Mouse (Mus musculus) heart, postnatal 10 days (tissue): ENCODE measurements around the gene Ranbp10. TPM values are rescaled to one million over a fixed set of nuclear protein-coding genes. Genes with fewer than 3 reads are reported as not detected.
A peak's percentile ranks its signal among the peaks of the same experiment; 100 is the strongest.

Source experiments
- DNase-seq, 2 experiments: peaks; one replicate each; pipeline ENCODE4 v3.0.0; 2021
- intact Hi-C: fragments of 180-260 bp; cut with DNase I; formaldehyde crosslinking; loops from one replicate; pipeline ENCODE4 v1.15.1; 2025
- total RNA-seq, 2 experiments: library from RNA; stranded (reverse); gene quantifications; 2 replicates each; pipeline ENCODE4 v1.2.3; 2021

The Ranbp10 gene
- total RNA-seq, 2 experiments from 2014 or later = 24.2 to 24.5 TPM

- DNase-seq = no peak
- intact Hi-C loops = no loop called here
Observed at GRCm38 (mm10) chr8:105794009-105794598, 33.0 kb downstream of the Ranbp10 start.

- intact Hi-C loops = no loop called here
- DNase-seq = no peak
Observed at GRCm38 (mm10) chr8:105793331-105793730, 33.8 kb downstream of the Ranbp10 start.

- no peak for DNase-seq
- intact Hi-C loops = loop anchor here (2.0 kb wide), 1 partner anchor 75 kb away; no protein-coding TSS in a partner anchor
Observed at GRCm38 (mm10) chr8:105789626-105790025, 37.5 kb downstream of the Ranbp10 start.

GRCm38 (mm10) chr8:105788927-105789326 lies 38.2 kb downstream of the Ranbp10 start:
- intact Hi-C loops = loop anchor here (2.0 kb wide), 1 partner anchor 74 kb away; no protein-coding TSS in a partner anchor
- no peak for DNase-seq

- intact Hi-C loops = loop anchor here (2.0 kb wide), 1 partner anchor 73 kb away; no protein-coding TSS in a partner anchor
Observed at GRCm38 (mm10) chr8:105788241-105788640, 38.9 kb downstream of the Ranbp10 start.

GRCm38 (mm10) chr8:105780298-105780697 lies 46.9 kb downstream of the Ranbp10 start:
- intact Hi-C loops = no loop called here
- DNase-seq = no peak

More at GRCm38 (mm10) chr8:105788241-105788640, 38.9 kb downstream of the Ranbp10 start:
- peak; percentile 34 to 67 for DNase-seq

DNA sequence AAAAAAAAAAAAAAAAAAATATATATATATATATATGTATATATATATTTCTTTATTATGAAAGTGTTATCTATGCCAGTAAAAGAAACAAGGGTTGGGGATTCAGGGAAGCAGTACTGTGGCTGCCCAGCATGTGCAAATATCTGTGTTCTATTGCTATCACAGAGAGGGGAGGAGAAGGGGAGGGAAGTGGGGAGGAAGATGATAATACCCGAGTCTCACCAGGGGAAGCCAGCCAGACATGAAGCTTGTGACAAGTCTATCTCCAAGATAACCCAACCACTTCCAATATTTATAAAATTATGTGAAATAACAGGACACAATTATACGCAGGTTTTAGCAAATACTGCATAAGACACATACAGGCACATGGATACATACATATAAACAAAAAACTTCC lies 49.3 kb downstream of the Ranbp10 start:
- intact Hi-C loops = no loop called here
- DNase-seq = no peak

GRCm38 (mm10) chr8:105774498-105774897 lies 52.7 kb downstream of the Ranbp10 start:
- DNase-seq = no peak
- intact Hi-C loops = no loop called here

GRCm38 (mm10) chr8:105773441-105773861 lies 53.7 kb downstream of the Ranbp10 start:
- intact Hi-C loops = no loop called here
- no peak for DNase-seq

GRCm38 (mm10) chr8:105771398-105772175 lies 55.6 kb downstream of the Ranbp10 start:
- DNase-seq = no peak
- intact Hi-C loops = no loop called here

- intact Hi-C loops = no loop called here
- DNase-seq = peak in 1 of 2 experiments; percentile 46
Observed at GRCm38 (mm10) chr8:105770609-105771008, 56.5 kb downstream of the Ranbp10 start.

GRCm38 (mm10) chr8:105768485-105769257 lies 58.5 kb downstream of the Ranbp10 start:
- DNase-seq = no peak
- intact Hi-C loops = no loop called here

GRCm38 (mm10) chr8:105758277-105759108 lies 68.7 kb downstream of the Ranbp10 start, which contains the start of gene Gfod2:
Gfod2 (minus strand) TSS chr8:105758664.
- intact Hi-C loops = no loop called here
- DNase-seq = peak; percentile 99

DNA sequence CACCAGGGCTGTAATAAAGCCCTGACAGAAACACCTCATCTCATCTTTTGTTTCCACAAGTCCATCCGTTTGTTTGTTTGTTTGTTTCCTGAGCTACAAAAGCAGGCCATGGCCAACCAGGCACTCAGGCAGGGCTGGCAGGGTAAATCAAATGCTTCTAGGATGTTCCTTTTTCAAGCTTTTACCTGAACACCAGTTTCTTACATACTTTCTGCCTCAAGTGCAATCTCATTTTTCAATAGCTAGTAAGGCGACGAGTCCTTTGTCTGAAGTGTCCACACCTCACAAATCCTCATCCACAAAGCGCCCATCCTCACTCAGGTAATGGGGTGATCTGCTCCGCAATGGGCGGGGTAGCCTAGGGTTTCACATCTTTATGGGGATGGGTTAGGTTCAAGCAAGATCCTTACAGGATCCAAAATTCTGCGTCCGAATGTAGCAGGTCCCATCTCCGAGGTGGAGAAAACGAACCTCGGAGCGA lies 69.3 kb downstream of the Ranbp10 start:
- intact Hi-C loops = no loop called here
- DNase-seq = no peak

- DNase-seq = no peak
- intact Hi-C loops = no loop called here
Observed at GRCm38 (mm10) chr8:105754688-105755087, 72.5 kb downstream of the Ranbp10 start.

GRCm38 (mm10) chr8:105753916-105754315 lies 73.2 kb downstream of the Ranbp10 start:
- no peak for DNase-seq
- intact Hi-C loops = no loop called here

- intact Hi-C loops = no loop called here
- peak; percentile 67 to 82 for DNase-seq
Observed at GRCm38 (mm10) chr8:105750606-105751005, 76.5 kb downstream of the Ranbp10 start.

- DNase-seq = no peak
- intact Hi-C loops = no loop called here
Observed at GRCm38 (mm10) chr8:105743301-105743700, 83.8 kb downstream of the Ranbp10 start.

DNA sequence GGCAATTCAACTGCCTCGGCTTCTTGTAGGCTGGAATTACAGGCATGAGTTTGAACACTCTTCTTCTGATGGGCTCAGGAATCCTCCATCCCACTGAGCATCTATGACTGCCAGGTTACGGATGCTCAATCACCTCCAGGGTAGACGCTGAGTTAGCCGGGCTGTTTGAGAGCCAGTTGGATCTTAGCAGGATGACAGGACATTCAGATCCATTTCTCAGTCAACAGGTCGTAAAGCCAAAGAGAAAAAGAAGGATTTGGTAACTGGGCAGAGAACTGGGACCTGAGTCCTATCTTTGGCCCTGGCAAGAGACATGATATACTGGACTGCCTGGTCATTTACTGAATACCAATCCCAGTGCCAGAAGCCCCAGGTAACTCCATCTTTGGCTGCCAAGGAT lies 87.9 kb downstream of the Ranbp10 start:
- intact Hi-C loops = no loop called here
- DNase-seq = no peak

DNA sequence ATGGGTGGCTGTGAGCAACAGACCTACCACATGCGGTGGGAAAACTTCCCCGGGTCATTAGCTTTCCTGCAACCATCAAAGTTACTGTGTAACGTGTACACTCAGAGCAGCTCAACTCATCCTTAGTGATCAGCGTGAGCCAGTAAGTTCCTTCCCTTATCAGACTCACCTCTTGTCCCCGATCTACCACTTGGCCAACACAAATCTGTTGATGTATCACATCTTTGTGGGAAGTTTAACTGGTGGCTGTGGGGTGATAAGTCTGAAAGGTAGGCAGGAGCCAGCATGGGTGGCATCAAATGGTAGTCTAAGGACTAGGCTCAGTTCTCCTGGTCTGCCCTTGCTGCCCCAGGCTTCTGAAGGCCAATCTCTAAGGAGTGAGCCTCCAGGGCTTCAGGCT lies 95.0 kb downstream of the Ranbp10 start:
- intact Hi-C loops = no loop called here
- no peak for DNase-seq
